Mouse (Mus musculus): Measurements from ENCODE around the gene Zfp709. TPM values are rescaled to one million over a fixed set of nuclear protein-coding genes. Genes with fewer than 3 reads are reported as not detected.
A peak's percentile ranks its signal among the peaks of the same experiment; 100 is the strongest.
"Not testable (repeated sequence)": the region's sequence is repeated elsewhere in the genome, so short reads cannot be mapped to it uniquely, and the experiment has no call there.

Gene Zfp709
- polyA plus RNA-seq (2012; ENCODE audit: insufficient read depth, insufficient read length, missing spikeins) = 0.79 and 1.8 TPM in 2 replicates

- Histone ChIP-seq H3K27ac (replicated peaks; ENCODE audit: low read depth, low read length) (peak within 1 kb of the TSS; percentile 66), H3K4me3 (ENCODE audit: insufficient read depth, low read depth, low read length) (peak within 1 kb of the TSS; percentile 85), H3K4me1 (ENCODE audit: control insufficient read depth, insufficient read depth, insufficient read length, low read length) (no peaks in the 10 kb centered on the region)
These were observed at the start of gene Zfp709 for GRCm38 (mm10) chr8:71881618-71882274. Gene Zfp709, plus strand, starts transcription at chr8:71882019.

- H3K27ac ChIP-seq (replicated peaks; ENCODE audit: low read depth, low read length); H3K4me3 ChIP-seq (ENCODE audit: insufficient read depth, low read depth, low read length); H3K4me1 ChIP-seq (ENCODE audit: control insufficient read depth, insufficient read depth, insufficient read length, low read length): not testable (repeated sequence)
These were observed 43.6 kb upstream of the Zfp709 start for GRCm38 (mm10) chr8:71838207-71838606.

DNA sequence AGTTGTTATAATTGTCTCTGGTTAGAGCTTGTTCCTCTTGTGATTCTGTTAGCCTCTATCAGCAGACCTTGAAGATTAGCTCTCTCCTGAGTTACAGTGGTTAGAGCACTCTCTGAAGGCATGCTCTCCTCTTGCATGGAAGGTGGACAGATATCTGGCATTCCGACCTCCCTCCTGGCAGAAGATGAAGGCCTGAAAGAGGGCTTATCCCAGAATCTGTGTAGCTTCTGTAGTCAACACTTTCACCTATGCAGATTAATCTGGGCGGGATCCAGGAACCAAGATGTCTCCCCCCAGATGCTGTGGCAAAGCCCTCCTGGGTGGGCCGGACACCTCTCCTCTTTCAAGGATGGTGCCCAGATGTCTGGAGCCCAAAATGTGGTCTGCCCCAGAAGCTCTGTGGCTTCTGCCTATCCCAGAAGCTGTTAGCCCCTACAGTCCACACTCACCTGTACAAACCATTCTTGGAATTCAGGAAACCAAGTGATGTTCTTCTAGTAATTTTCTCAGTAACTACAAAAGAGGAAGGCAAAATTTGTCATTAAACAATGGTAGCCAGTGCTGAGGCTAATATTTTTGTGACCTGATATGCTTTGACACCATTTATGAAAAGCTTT, 40.5 kb upstream of the Zfp709 start:
- not testable (repeated sequence) for H3K27ac ChIP-seq (replicated peaks; ENCODE audit: low read depth, low read length); H3K4me3 ChIP-seq (ENCODE audit: insufficient read depth, low read depth, low read length); H3K4me1 ChIP-seq (ENCODE audit: control insufficient read depth, insufficient read depth, insufficient read length, low read length)

DNA sequence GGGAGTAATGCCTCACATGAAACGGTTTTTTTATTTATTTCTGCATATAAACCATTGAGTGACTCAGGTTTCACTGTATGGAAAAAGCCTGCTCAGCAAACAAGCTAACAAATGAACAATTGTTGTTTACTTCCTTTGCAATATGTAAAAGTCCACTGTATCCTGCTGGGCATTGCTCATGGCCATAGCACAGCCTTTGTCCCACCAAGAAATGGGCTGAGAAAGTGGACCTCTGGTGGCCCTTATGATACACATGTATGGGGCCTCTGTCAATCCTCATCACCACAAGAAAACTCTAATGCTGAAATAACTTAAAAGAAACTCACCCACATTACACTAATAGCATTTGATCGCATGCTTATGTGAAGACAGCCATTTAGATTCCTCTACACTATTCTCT, 39.3 kb upstream of the Zfp709 start:
- not testable (repeated sequence) for H3K4me3 ChIP-seq (ENCODE audit: insufficient read depth, low read depth, low read length); H3K4me1 ChIP-seq (ENCODE audit: control insufficient read depth, insufficient read depth, insufficient read length, low read length)

DNA sequence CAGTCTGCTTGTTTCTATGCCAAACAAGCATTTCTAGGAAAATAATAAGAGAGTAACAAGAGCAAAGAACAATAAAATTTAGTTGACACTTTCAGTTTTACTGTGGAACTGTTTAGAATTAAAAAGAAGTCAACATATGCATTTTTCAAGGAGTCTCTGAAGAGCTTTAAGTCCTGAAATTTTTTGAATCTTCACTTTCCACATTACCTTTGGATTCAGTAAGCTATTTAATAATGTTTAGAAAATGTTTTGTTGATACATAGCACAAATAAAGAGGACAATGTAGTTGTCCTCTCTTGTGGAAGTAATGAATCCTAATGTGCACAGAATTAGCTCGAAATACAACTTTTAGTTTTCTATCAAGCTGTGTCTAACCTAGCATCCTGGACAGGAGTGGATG, 37.4 kb upstream of the Zfp709 start:
- H3K4me3 ChIP-seq (ENCODE audit: insufficient read depth, low read depth, low read length); H3K27ac ChIP-seq (replicated peaks; ENCODE audit: low read depth, low read length); H3K4me1 ChIP-seq (ENCODE audit: control insufficient read depth, insufficient read depth, insufficient read length, low read length): not testable (repeated sequence)

More for the DNA sequence above, 39.3 kb upstream of the Zfp709 start:
- not testable (repeated sequence) for H3K27ac ChIP-seq (replicated peaks; ENCODE audit: low read depth, low read length)

DNA sequence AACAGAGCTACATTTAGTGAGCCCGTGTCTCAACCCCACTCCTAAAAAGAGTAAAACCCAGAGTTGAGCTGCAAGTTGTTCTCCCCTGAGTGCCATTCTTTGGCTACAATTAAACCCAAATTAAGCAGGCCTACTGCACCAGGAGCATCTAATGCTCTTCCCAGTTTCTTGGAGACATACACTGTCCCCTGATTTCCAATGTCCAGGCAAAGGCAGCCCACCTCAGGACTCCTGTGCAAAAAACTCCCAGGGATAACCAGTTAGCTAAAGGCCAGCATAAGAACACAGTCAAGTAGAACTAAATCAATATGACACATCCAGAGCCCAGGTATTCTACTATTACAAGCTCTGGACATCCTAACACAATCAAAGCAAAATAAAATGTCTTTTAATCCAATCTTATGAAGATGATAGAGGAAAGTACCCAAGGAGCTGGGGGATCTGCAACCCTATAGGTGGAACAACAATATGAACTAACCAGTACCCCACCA, 35.8 kb upstream of the Zfp709 start:
- H3K4me3 ChIP-seq (ENCODE audit: insufficient read depth, low read depth, low read length); H3K27ac ChIP-seq (replicated peaks; ENCODE audit: low read depth, low read length): not testable (repeated sequence)

GRCm38 (mm10) chr8:71846745-71847144, 35.1 kb upstream of the Zfp709 start:
- not testable (repeated sequence) for H3K27ac ChIP-seq (replicated peaks; ENCODE audit: low read depth, low read length); H3K4me3 ChIP-seq (ENCODE audit: insufficient read depth, low read depth, low read length); H3K4me1 ChIP-seq (ENCODE audit: control insufficient read depth, insufficient read depth, insufficient read length, low read length)

More for the DNA sequence above, 35.8 kb upstream of the Zfp709 start:
- H3K4me1 ChIP-seq (ENCODE audit: control insufficient read depth, insufficient read depth, insufficient read length, low read length) = not testable (repeated sequence)

DNA sequence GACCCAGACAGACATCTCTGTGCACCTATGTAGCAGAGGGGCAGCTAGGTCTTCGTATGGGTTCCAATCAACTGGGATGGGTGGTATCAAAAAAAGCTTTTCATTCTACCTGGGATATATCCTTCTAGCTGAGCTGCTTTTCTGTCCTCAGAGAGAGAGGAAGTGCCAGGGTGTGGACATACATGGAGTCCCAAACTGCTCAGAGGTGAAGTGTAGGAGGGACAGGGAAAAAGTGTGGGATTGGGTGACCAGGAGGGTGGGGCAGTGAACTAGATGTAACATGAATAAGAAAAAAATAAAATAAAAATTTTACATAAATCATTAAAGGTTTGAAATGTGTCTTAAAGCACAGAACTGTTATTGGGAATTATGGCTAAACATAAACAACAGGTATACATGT, 30.8 kb upstream of the Zfp709 start:
- H3K4me3 ChIP-seq (ENCODE audit: insufficient read depth, low read depth, low read length); H3K27ac ChIP-seq (replicated peaks; ENCODE audit: low read depth, low read length); H3K4me1 ChIP-seq (ENCODE audit: control insufficient read depth, insufficient read depth, insufficient read length, low read length): not testable (repeated sequence)

- H3K4me1 ChIP-seq (ENCODE audit: control insufficient read depth, insufficient read depth, insufficient read length, low read length); H3K27ac ChIP-seq (replicated peaks; ENCODE audit: low read depth, low read length); H3K4me3 ChIP-seq (ENCODE audit: insufficient read depth, low read depth, low read length): not testable (repeated sequence)
These were observed 28.5 kb upstream of the Zfp709 start for GRCm38 (mm10) chr8:71853360-71853759.

- not testable (repeated sequence) for H3K27ac ChIP-seq (replicated peaks; ENCODE audit: low read depth, low read length); H3K4me3 ChIP-seq (ENCODE audit: insufficient read depth, low read depth, low read length); H3K4me1 ChIP-seq (ENCODE audit: control insufficient read depth, insufficient read depth, insufficient read length, low read length)
These were observed 25.0 kb upstream of the Zfp709 start for GRCm38 (mm10) chr8:71856630-71857328.

DNA sequence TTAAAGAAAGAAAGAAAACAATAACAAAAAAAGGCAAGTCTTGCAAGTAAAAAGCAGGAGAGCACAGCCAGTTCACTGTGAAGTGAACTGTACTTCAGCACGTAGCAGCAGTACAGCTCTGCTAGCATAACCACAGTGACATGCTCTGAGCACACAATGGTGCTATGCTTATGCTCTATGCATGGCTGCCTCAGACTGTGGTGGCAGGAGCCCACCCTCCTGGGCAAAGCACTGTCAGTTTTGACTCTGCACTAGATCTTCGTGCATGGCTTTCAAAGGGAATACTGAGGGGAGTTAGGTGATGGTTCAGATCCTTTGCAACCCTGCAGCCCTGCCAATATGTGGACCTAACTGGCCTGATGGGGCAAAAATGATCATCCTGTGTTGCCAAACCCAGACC, 24.5 kb upstream of the Zfp709 start:
- H3K27ac ChIP-seq (replicated peaks; ENCODE audit: low read depth, low read length); H3K4me1 ChIP-seq (ENCODE audit: control insufficient read depth, insufficient read depth, insufficient read length, low read length); H3K4me3 ChIP-seq (ENCODE audit: insufficient read depth, low read depth, low read length): not testable (repeated sequence)

- not testable (repeated sequence) for H3K4me3 ChIP-seq (ENCODE audit: insufficient read depth, low read depth, low read length); H3K4me1 ChIP-seq (ENCODE audit: control insufficient read depth, insufficient read depth, insufficient read length, low read length); H3K27ac ChIP-seq (replicated peaks; ENCODE audit: low read depth, low read length)
These were observed 20.3 kb upstream of the Zfp709 start for GRCm38 (mm10) chr8:71861551-71861950.

- H3K4me1 ChIP-seq (ENCODE audit: control insufficient read depth, insufficient read depth, insufficient read length, low read length); H3K4me3 ChIP-seq (ENCODE audit: insufficient read depth, low read depth, low read length); H3K27ac ChIP-seq (replicated peaks; ENCODE audit: low read depth, low read length): not testable (repeated sequence)
These were observed 19.8 kb upstream of the Zfp709 start for GRCm38 (mm10) chr8:71862038-71862437.

- H3K4me3 ChIP-seq (ENCODE audit: insufficient read depth, low read depth, low read length); H3K4me1 ChIP-seq (ENCODE audit: control insufficient read depth, insufficient read depth, insufficient read length, low read length); H3K27ac ChIP-seq (replicated peaks; ENCODE audit: low read depth, low read length): not testable (repeated sequence)
These were observed 18.8 kb downstream of the Zfp709 start for GRCm38 (mm10) chr8:71900666-71901065.

DNA sequence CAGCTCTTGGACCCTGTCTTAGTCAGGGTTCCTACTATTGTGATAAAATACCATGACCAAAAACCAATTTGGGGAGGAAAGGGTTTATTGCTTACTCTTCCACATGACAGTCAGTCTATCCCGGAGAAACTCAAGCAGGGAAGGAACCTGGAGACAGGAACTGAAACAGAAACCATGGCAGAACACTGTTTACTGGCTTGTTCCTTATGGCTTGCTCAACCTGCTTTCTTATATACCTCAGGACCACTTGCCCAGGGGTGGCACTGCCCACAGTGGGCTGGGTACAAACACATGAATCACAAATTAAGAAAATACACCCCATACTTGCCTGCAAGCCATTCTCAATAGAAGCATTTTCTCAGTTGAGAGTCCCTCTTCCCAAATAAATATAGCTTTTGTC, 21.3 kb downstream of the Zfp709 start:
- not testable (repeated sequence) for H3K4me3 ChIP-seq (ENCODE audit: insufficient read depth, low read depth, low read length); H3K4me1 ChIP-seq (ENCODE audit: control insufficient read depth, insufficient read depth, insufficient read length, low read length)

More for the DNA sequence above, 21.3 kb downstream of the Zfp709 start:
- not testable (repeated sequence) for H3K27ac ChIP-seq (replicated peaks; ENCODE audit: low read depth, low read length)

Measured in brown adipose tissue, adult 24 weeks (tissue).